Mouse (Mus musculus): Measurements from ENCODE around the gene Klhdc7a. TPM values are rescaled to one million over a fixed set of nuclear protein-coding genes. Genes with fewer than 3 reads are reported as not detected.

Gene Klhdc7a
- total and polyA plus RNA-seq, 3 experiments: under 0.01 TPM; not detected in 2

- no peaks in the 10 kb centered on the region for H3K4me1 ChIP-seq (ENCODE audit: control insufficient read depth in 1 of 2, insufficient read depth in 2 of 2, low read length in 2 of 2)
- H3K36me3 ChIP-seq (ENCODE audit: control insufficient read depth in 1 of 2, insufficient read depth in 2 of 2, low read length in 2 of 2): no peaks in the 10 kb centered on the region
- no peaks in the 10 kb centered on the region for H3K9me3 ChIP-seq (replicated peaks; ENCODE audit: insufficient read depth, low read length)
- DNase-seq (ENCODE audit: low read depth, low spot score): no peak
- no peaks in the 10 kb centered on the region for H3K27me3 ChIP-seq (ENCODE audit: control insufficient read depth in 1 of 2, insufficient read depth in 2 of 2, low read length in 2 of 2)
- no peaks in the 10 kb centered on the region for H3K79me2 ChIP-seq (ENCODE audit: control insufficient read depth, insufficient read depth, low read length, poor library complexity)
- no peak overlapping the region for H3K9ac ChIP-seq (ENCODE audit: control insufficient read depth, low read depth, low read length, poor library complexity, severe bottlenecking)
- TF ChIP-seq ZNF384 (IDR thresholded peaks at IDR 0.05; ENCODE audit: low read depth, low read length) (no peak), POLR2AphosphoS5 (IDR thresholded peaks at IDR 0.05; ENCODE audit: borderline replicate concordance, low read depth, low read length) (no peak), ZKSCAN1 (IDR thresholded peaks at IDR 0.05; ENCODE audit: low read depth, low read length) (no peak), MEF2A (IDR thresholded peaks at IDR 0.05; ENCODE audit: extremely low read depth, insufficient replicate concordance, low read depth, low read length, poor library complexity, severe bottlenecking) (no peak), RCOR1 (IDR thresholded peaks at IDR 0.05; ENCODE audit: low read depth, low read length) (no peak), USF1 (IDR thresholded peaks at IDR 0.05; ENCODE audit: low read depth, low read length) (no peak)
- no peak overlapping the region for H3K4me3 ChIP-seq (ENCODE audit: control insufficient read depth in 1 of 2, insufficient read depth in 1 of 2, low read depth in 2 of 2, low read length in 2 of 2)
- H3K27ac ChIP-seq (ENCODE audit: control insufficient read depth, low read depth, low read length): no peak overlapping the region
Observed at GRCm38 (mm10) chr4:140010728-140011470, 43.1 kb upstream of the Klhdc7a start.

GRCm38 (mm10) chr4:140004932-140005331, 37.1 kb upstream of the Klhdc7a start:
- Histone ChIP-seq H3K9me3 (replicated peaks; ENCODE audit: insufficient read depth, low read length) (no peaks in the 10 kb centered on the region), H3K27ac (ENCODE audit: control insufficient read depth, low read depth, low read length) (no peak overlapping the region), H3K36me3 (ENCODE audit: control insufficient read depth in 1 of 2, insufficient read depth in 2 of 2, low read length in 2 of 2) (no peaks in the 10 kb centered on the region), H3K9ac (ENCODE audit: control insufficient read depth, low read depth, low read length, poor library complexity, severe bottlenecking) (no peak overlapping the region), H3K4me1 (ENCODE audit: control insufficient read depth in 1 of 2, insufficient read depth in 2 of 2, low read length in 2 of 2) (no peaks in the 10 kb centered on the region), H3K4me3 (ENCODE audit: control insufficient read depth in 1 of 2, insufficient read depth in 1 of 2, low read depth in 2 of 2, low read length in 2 of 2) (no peak overlapping the region), H3K27me3 (ENCODE audit: control insufficient read depth in 1 of 2, insufficient read depth in 2 of 2, low read length in 2 of 2) (no peaks in the 10 kb centered on the region), H3K79me2 (ENCODE audit: control insufficient read depth, insufficient read depth, low read length, poor library complexity) (no peaks in the 10 kb centered on the region)
- TF ChIP-seq TCF12 (IDR thresholded peaks at IDR 0.05; ENCODE audit: low read depth, low read length) (no peak), MYB (IDR thresholded peaks at IDR 0.05; ENCODE audit: low read depth, low read length) (no peak), USF2 (IDR thresholded peaks at IDR 0.05; ENCODE audit: borderline replicate concordance in 1 of 2, insufficient read depth in 1 of 2, low read depth in 1 of 2, low read length in 2 of 2) (no peak), POLR2A (IDR thresholded peaks at IDR 0.05; ENCODE audit: control insufficient read depth in 1 of 2, insufficient read depth in 1 of 2, low read depth in 1 of 2, low read length in 2 of 2, poor library complexity in 1 of 2) (no peak), UBTF (IDR thresholded peaks at IDR 0.05; ENCODE audit: borderline replicate concordance, insufficient read depth, low read depth, low read length) (no peak)
- DNase-seq (ENCODE audit: low read depth, low spot score): no peak

- Histone ChIP-seq H3K9me3 (replicated peaks; ENCODE audit: insufficient read depth, low read length) (no peaks in the 10 kb centered on the region), H3K4me1 (ENCODE audit: control insufficient read depth in 1 of 2, insufficient read depth in 2 of 2, low read length in 2 of 2) (no peaks in the 10 kb centered on the region), H3K9ac (ENCODE audit: control insufficient read depth, low read depth, low read length, poor library complexity, severe bottlenecking) (no peak overlapping the region), H3K4me3 (ENCODE audit: control insufficient read depth in 1 of 2, insufficient read depth in 1 of 2, low read depth in 2 of 2, low read length in 2 of 2) (no peak overlapping the region), H3K79me2 (ENCODE audit: control insufficient read depth, insufficient read depth, low read length, poor library complexity) (no peaks in the 10 kb centered on the region), H3K36me3 (ENCODE audit: control insufficient read depth in 1 of 2, insufficient read depth in 2 of 2, low read length in 2 of 2) (no peaks in the 10 kb centered on the region), H3K27ac (ENCODE audit: control insufficient read depth, low read depth, low read length) (no peak overlapping the region), H3K27me3 (ENCODE audit: control insufficient read depth in 1 of 2, insufficient read depth in 2 of 2, low read length in 2 of 2) (no peaks in the 10 kb centered on the region)
- no peak for DNase-seq (ENCODE audit: low read depth, low spot score)
- TF ChIP-seq USF1 (IDR thresholded peaks at IDR 0.05; ENCODE audit: low read depth, low read length): no peak
- no peak for TF ChIP-seq TAL1 (IDR thresholded peaks at IDR 0.05; ENCODE audit: low read length)
- TF ChIP-seq MYC (IDR thresholded peaks at IDR 0.05; ENCODE audit: low read depth, low read length): no peak
- no peak for TF ChIP-seq HCFC1 (IDR thresholded peaks at IDR 0.05; ENCODE audit: low read depth, low read length)
- no peak for TF ChIP-seq POLR2AphosphoS2 (IDR thresholded peaks at IDR 0.05; ENCODE audit: low read length)
- TF ChIP-seq NRF1 (IDR thresholded peaks at IDR 0.05; ENCODE audit: insufficient read depth, low read depth, low read length, poor library complexity, severe bottlenecking): no peak
- TF ChIP-seq KAT2A (conservative IDR thresholded peaks at IDR 0.05; ENCODE audit: low read depth, low read length): no peak
- no peak for TF ChIP-seq TBP (IDR thresholded peaks at IDR 0.05; ENCODE audit: low read depth, low read length)
- no peak for TF ChIP-seq USF2 (IDR thresholded peaks at IDR 0.05; ENCODE audit: borderline replicate concordance in 1 of 2, insufficient read depth in 1 of 2, low read depth in 1 of 2, low read length in 2 of 2)
- no peak for TF ChIP-seq MAZ (IDR thresholded peaks at IDR 0.05; ENCODE audit: low read depth, low read length)
- no peak for TF ChIP-seq ELF1 (IDR thresholded peaks at IDR 0.05; ENCODE audit: low read depth, low read length)
- TF ChIP-seq MAFK (IDR thresholded peaks at IDR 0.05; ENCODE audit: borderline replicate concordance, low read depth, low read length): no peak
- TF ChIP-seq RCOR1 (IDR thresholded peaks at IDR 0.05; ENCODE audit: low read depth, low read length): no peak
- no peak for TF ChIP-seq ZC3H11A (IDR thresholded peaks at IDR 0.05; ENCODE audit: low read depth, low read length)
Observed at GRCm38 (mm10) chr4:140004170-140004569, 36.3 kb upstream of the Klhdc7a start.

All from MEL (cell line).